Mouse (Mus musculus) intestine, embryonic 15.5 days (tissue): Measurements from ENCODE around the gene Gm21900. TPM values are rescaled to one million over a fixed set of nuclear protein-coding genes. Genes with fewer than 3 reads are reported as not detected.
"Not testable (repeated sequence)": the region's sequence is repeated elsewhere in the genome, so short reads cannot be mapped to it uniquely, and the experiment has no call there.

Experiments used
- ATAC-seq: fragments of 200-750 bp; cut with Nextera tagmentation; 2 replicates; pipeline ENCODE4 v1.8.0; 2017; ENCODE audit warnings: moderate TSS enrichment, moderate library complexity
- H3K27ac ChIP-seq: fragments of 300-500 bp; sonication (generic); 2 replicates; pipeline ENCODE4 v1.5.1; 2015; ENCODE audit warnings: mild to moderate bottlenecking, inconsistent platforms
- H3K27me3 ChIP-seq: fragments of 300-500 bp; sonication (generic); replicated peaks from 2 replicates; pipeline ENCODE4 v1.6.1; 2015; ENCODE audit warnings: inconsistent platforms
- H3K36me3 ChIP-seq: fragments of 300-500 bp; sonication (generic); 2 replicates; pipeline ENCODE4 v1.6.1; 2015; ENCODE audit warnings: inconsistent platforms
- H3K4me1 ChIP-seq: fragments of 300-500 bp; sonication (generic); replicated peaks from 2 replicates; pipeline ENCODE4 v1.6.1; 2015; ENCODE audit warnings: inconsistent platforms
- H3K4me2 ChIP-seq: fragments of 300-500 bp; sonication (generic); replicated peaks from 2 replicates; pipeline ENCODE4 v1.6.1; 2015; ENCODE audit warnings: mild to moderate bottlenecking, inconsistent platforms
- H3K4me3 ChIP-seq: fragments of 300-500 bp; sonication (generic); replicated peaks from 2 replicates; pipeline ENCODE4 v1.5.1; 2015; ENCODE audit warnings: inconsistent platforms
- H3K9ac ChIP-seq: fragments of 300-500 bp; sonication (generic); 2 replicates; pipeline ENCODE4 v1.6.1; 2015; ENCODE audit warnings: inconsistent platforms
- H3K9me3 ChIP-seq: fragments of 300-500 bp; sonication (generic); 2 replicates; pipeline ENCODE4 v1.6.1; 2016; ENCODE audit warnings: inconsistent platforms
- WGBS: fragments of 180-500 bp; shearing (Covaris S2); methylation state at CpG from one replicate; pipeline ENCODE4 v1.1.7; 2015; 5-methylcytosine and 5-hydroxymethylcytosine counted together
- polyA plus RNA-seq: library from polyadenylated mRNA; unstranded; fragments of >200 nt; fragmentation: Nextera tagmentation; extraction: Ambion mirVana; gene quantifications from 2 replicates; pipeline ENCODE4 v1.2.1, GENCODE M21; 2015

The Gm21900 gene
- not detected in 2 replicates for polyA plus RNA-seq

DNA sequence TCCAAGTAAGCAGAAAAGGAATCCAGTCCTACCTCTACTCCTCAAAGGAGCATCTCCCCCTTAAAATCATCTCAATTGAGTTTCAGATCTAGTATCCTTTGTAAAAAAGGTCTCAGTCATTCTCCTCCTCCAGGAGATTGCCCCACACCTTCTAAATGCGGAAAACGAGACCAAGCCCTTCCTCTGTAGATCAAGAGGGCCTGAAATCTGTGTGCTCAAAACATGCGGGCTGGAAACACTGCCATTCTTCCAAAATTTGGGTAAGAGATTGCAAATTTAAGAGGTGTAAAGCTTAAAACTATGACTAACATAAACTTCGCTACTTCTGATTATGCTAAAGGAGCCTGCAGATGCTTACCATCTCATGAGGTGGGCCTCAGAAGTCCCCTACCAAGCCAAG, at the start of gene Gm21900:
Gene Gm21900 (plus strand): TSS at position 301 of the 400 bp plus-strand sequence.
- H3K4me2 ChIP-seq, H3K4me3 ChIP-seq, H3K27ac ChIP-seq, H3K4me1 ChIP-seq, H3K9me3 ChIP-seq, H3K36me3 ChIP-seq, H3K27me3 ChIP-seq, H3K9ac ChIP-seq, ATAC-seq: not testable (repeated sequence)
- WGBS = 70% methylated on average over 4 of the region's 4 CpGs

DNA sequence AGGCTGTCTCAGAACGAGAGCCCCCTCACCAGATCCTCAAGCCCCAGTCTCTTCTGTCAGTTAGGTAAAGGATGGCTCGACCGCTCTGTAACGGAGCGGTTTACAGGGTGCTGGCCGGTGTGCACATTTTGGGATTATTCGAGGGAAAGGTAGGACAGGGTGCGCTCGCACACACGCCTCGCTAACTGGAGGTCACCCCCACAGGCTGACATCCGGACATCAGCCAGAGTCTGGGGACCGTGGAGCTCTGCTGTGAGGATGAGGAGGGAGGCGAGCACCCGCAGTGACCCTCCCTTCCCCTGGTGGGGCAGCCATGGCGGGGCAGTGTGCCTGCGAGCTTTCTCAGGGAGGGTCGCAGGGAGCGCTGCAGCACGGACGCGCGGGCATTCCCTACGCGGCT, 27.4 kb downstream of the Gm21900 start:
- not testable (repeated sequence) for H3K36me3 ChIP-seq, H3K27me3 ChIP-seq, H3K27ac ChIP-seq, H3K4me2 ChIP-seq, H3K4me3 ChIP-seq, H3K4me1 ChIP-seq, H3K9ac ChIP-seq, ATAC-seq, H3K9me3 ChIP-seq
- 70% methylated on average over 2 of the region's 25 CpGs for WGBS

Other genes starting within 250 kb of the Gm21900 start
- not detected in 2 replicates for gene Gm28510, start 203.6 kb upstream of the Gm21900 start, polyA plus RNA-seq
- not detected in 2 replicates for gene Gm20737, start 80.3 kb upstream of the Gm21900 start, polyA plus RNA-seq
- not detected in 2 replicates for gene Gm21775, start 62.9 kb upstream of the Gm21900 start, polyA plus RNA-seq
- gene Gm20777, start 136.1 kb downstream of the Gm21900 start, polyA plus RNA-seq = not detected in 2 replicates